Mouse (Mus musculus) myocyte (in vitro differentiated cells): ENCODE results near the gene Padi2.

ENCODE experiments used
- CEBPB ChIP-seq: IDR thresholded peaks from 2 replicates; pipeline ENCODE4 v1.6.1; 2011; ENCODE audit warnings: mild to moderate bottlenecking, moderate library complexity; ENCODE audit not compliant: poor library complexity, insufficient read depth, severe bottlenecking
- MAX ChIP-seq: IDR thresholded peaks from one replicate; pipeline ENCODE4 v1.6.1; 2011; ENCODE audit warnings: low read depth, mild to moderate bottlenecking, control low read depth
- MYOG ChIP-seq, 3 experiments: IDR thresholded peaks; one replicate each; pipeline ENCODE4 v1.6.1; 2011; ENCODE audit warnings: control low read depth in 2 of 3, low read depth in 2 of 3, mild to moderate bottlenecking in 2 of 3; ENCODE audit not compliant: insufficient read length in 2 of 3, control insufficient read depth in 1 of 3, insufficient read depth in 1 of 3
- POLR2A ChIP-seq: IDR thresholded peaks from one replicate; pipeline ENCODE4 v1.6.1; 2011; ENCODE audit warnings: low read depth, mild to moderate bottlenecking, control low read depth, moderate library complexity; ENCODE audit not compliant: insufficient read length
- POLR2AphosphoS2 ChIP-seq: IDR thresholded peaks from one replicate; pipeline ENCODE4 v1.6.1; 2011; ENCODE audit warnings: low read depth, control low read depth; ENCODE audit not compliant: insufficient read length
- REST ChIP-seq: IDR thresholded peaks from one replicate; pipeline ENCODE4 v1.6.1; 2011; ENCODE audit warnings: mild to moderate bottlenecking, control low read depth, moderate library complexity; ENCODE audit not compliant: insufficient read depth, insufficient read length
- SRF ChIP-seq: IDR thresholded peaks from one replicate; pipeline ENCODE4 v1.6.1; 2011; ENCODE audit warnings: low read depth; ENCODE audit not compliant: control insufficient read depth, insufficient read length
- TCF12 ChIP-seq: IDR thresholded peaks from one replicate; pipeline ENCODE4 v1.6.1; 2011; ENCODE audit warnings: mild to moderate bottlenecking, control low read depth; ENCODE audit not compliant: poor library complexity, insufficient read depth, severe bottlenecking
- TCF3 ChIP-seq: IDR thresholded peaks from one replicate; pipeline ENCODE4 v1.6.1; 2011; ENCODE audit warnings: low read depth, control low read depth; ENCODE audit not compliant: insufficient read length
- USF1 ChIP-seq: IDR thresholded peaks from one replicate; pipeline ENCODE4 v1.6.1; 2011; ENCODE audit warnings: low read depth, mild to moderate bottlenecking, control low read depth, moderate library complexity

- TF ChIP-seq POLR2A: no peak
- TF ChIP-seq CEBPB: no peak
- TF ChIP-seq MAX: no peak
- TF ChIP-seq MYOG (IDR thresholded peaks at IDR 0.05; ENCODE audit: control insufficient read depth in 1 of 3, insufficient read depth in 1 of 3, insufficient read length in 2 of 3, low read depth in 2 of 3): no peak
- no peak for TF ChIP-seq REST
- TF ChIP-seq POLR2AphosphoS2: no peak
- TF ChIP-seq TCF3: no peak
- TF ChIP-seq TCF12: no peak
- no peak for TF ChIP-seq USF1
- TF ChIP-seq SRF: no peak
Observed at GRCm38 (mm10) chr4:140995811-140996210, 89.7 kb downstream of the Padi2 start.
